Mouse (Mus musculus) adrenal gland, postnatal 4 days (tissue): ENCODE results near the gene Tln1. TPM values are rescaled to one million over a fixed set of nuclear protein-coding genes. Genes with fewer than 3 reads are reported as not detected.
"Not testable (repeated sequence)": the region's sequence is repeated elsewhere in the genome, so short reads cannot be mapped to it uniquely, and the experiment has no call there.

Source experiments
- DNase-seq, 2 experiments: peaks; one replicate each; pipeline ENCODE4 v3.0.0; 2021 to 2022; ENCODE audit warnings: low spot score in 2 of 2, mixed read lengths in 2 of 2
- total RNA-seq, 2 experiments: library from RNA; stranded (reverse); gene quantifications; 2 replicates each; pipeline ENCODE4 v1.2.3; 2021

The Tln1 gene
- total RNA-seq, 2 experiments from 2014 or later, result 209 to 246 TPM

- no peak for DNase-seq
Observed at GRCm38 (mm10) chr4:43507938-43508665, 54.4 kb downstream of the Tln1 start.

- no peak for DNase-seq
Observed at GRCm38 (mm10) chr4:43506536-43507185, 55.8 kb downstream of the Tln1 start, which contains the start of gene Car9. Car9 (plus strand) TSS chr4:43506966.

- no peak for DNase-seq
Observed at GRCm38 (mm10) chr4:43506074-43506473, 56.4 kb downstream of the Tln1 start.

GRCm38 (mm10) chr4:43504269-43504668 is 58.2 kb downstream of the Tln1 start:
- DNase-seq, result no peak

GRCm38 (mm10) chr4:43503506-43503905 is 59.0 kb downstream of the Tln1 start:
- DNase-seq, result no peak

- DNase-seq, result no peak
Observed at GRCm38 (mm10) chr4:43503041-43503440, 59.5 kb downstream of the Tln1 start.

- peak; percentile 47 to 71 for DNase-seq
Observed at GRCm38 (mm10) chr4:43499407-43500333, 62.8 kb downstream of the Tln1 start, which contains the start of gene Arhgef39. Arhgef39 (minus strand) TSS chr4:43499695.

- no peak for DNase-seq
Observed at GRCm38 (mm10) chr4:43498983-43499382, 63.5 kb downstream of the Tln1 start.

- no peak for DNase-seq
Observed at GRCm38 (mm10) chr4:43497946-43498345, 64.5 kb downstream of the Tln1 start.

- no peak for DNase-seq
Observed at GRCm38 (mm10) chr4:43497405-43497804, 65.1 kb downstream of the Tln1 start.

- DNase-seq, result no peak
Observed at GRCm38 (mm10) chr4:43496587-43496986, 65.9 kb downstream of the Tln1 start.

- DNase-seq, result no peak
Observed at GRCm38 (mm10) chr4:43493846-43494240, 68.6 kb downstream of the Tln1 start.

GRCm38 (mm10) chr4:43493186-43493845 is 69.2 kb downstream of the Tln1 start:
- peak; percentile 90 to 98 for DNase-seq

- peak; percentile 76 to 83 for DNase-seq
Observed at GRCm38 (mm10) chr4:43492821-43493185, 69.7 kb downstream of the Tln1 start, which contains the start of gene Ccdc107. Ccdc107 (plus strand) TSS chr4:43492900.

- DNase-seq, result no peak
Observed at GRCm38 (mm10) chr4:43492101-43492820, 70.2 kb downstream of the Tln1 start.

- no peak for DNase-seq
Observed at GRCm38 (mm10) chr4:43490801-43491200, 71.7 kb downstream of the Tln1 start.

- no peak for DNase-seq
Observed at GRCm38 (mm10) chr4:43489611-43490010, 72.9 kb downstream of the Tln1 start.

- DNase-seq, result not testable (repeated sequence)
Observed at GRCm38 (mm10) chr4:43485666-43486065, 76.8 kb downstream of the Tln1 start.

GRCm38 (mm10) chr4:43483535-43484091 is 78.9 kb downstream of the Tln1 start, which contains the start of gene Sit1:
Sit1 (minus strand) TSS chr4:43483734.
- DNase-seq, result no peak

- no peak for DNase-seq
Observed at GRCm38 (mm10) chr4:43482591-43482990, 79.9 kb downstream of the Tln1 start.
